Mouse (Mus musculus) MN1 (cell line): Measurements from ENCODE around the gene Mea1.

Source experiments
- DNase-seq: peaks from one replicate; pipeline ENCODE4 v3.0.0-alpha.2; 2016; ENCODE audit warnings: low spot score

Gene Mea1

DNA sequence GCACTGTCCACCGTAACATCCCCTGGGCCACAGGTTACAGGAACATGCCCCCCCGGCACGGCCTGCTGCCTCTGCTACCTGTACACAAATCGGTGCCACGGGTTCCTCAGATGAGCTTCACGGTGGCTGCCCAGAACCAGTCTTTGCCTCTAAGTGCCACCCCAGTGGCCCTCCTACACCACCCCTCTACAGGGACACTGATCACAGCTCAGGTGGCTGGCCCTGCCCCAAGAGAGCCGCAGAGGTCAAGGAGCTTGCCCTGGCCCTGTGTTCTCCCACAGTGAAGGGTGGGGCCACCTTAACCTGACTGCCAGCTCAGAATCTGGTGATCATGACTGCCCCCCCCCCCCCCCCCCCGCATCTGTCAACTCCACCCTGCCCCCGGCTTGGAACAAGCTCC is at the start of gene Mea1:
Mea1 (plus strand) TSS at position 378 of the 400 bp plus-strand sequence.
- DNase-seq: no peak

DNA sequence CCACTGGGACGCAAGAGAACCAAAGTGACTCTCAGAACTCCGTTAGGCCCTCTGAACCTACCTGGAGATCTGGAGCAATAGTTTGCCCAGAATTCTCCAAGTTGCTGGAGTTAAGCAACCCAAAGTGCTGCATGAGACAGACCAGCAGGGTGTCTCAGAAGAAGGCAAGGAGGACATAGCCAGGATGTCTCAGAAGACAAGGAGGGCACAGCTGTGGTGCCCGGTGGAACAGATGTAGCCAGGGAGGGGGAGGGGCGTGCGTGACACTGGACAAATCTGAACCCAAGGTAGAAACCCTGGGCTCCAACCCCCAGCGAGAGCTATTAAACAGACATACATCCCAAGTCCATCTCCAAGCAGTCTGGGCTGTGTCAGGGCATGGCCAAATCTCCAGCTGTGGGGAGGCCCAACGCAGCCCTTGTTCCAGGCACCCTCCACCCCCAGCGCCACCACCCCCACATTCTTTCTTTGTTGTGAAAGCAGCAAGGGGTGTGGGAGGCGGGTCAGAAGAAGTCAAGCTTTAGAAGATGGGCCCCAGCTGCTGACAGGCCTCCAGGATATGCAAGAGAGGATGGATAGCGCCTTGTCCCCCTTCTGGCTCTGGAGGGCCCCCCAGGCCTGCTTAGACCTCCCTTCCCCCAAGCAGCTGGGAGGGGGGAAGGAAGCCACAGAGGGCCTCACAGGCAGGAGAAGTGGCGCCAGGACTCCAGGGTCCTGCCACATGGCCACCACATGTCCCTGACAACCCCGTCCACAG is 48.7 kb upstream of the Mea1 start:
- peak; percentile 64 for DNase-seq

DNA sequence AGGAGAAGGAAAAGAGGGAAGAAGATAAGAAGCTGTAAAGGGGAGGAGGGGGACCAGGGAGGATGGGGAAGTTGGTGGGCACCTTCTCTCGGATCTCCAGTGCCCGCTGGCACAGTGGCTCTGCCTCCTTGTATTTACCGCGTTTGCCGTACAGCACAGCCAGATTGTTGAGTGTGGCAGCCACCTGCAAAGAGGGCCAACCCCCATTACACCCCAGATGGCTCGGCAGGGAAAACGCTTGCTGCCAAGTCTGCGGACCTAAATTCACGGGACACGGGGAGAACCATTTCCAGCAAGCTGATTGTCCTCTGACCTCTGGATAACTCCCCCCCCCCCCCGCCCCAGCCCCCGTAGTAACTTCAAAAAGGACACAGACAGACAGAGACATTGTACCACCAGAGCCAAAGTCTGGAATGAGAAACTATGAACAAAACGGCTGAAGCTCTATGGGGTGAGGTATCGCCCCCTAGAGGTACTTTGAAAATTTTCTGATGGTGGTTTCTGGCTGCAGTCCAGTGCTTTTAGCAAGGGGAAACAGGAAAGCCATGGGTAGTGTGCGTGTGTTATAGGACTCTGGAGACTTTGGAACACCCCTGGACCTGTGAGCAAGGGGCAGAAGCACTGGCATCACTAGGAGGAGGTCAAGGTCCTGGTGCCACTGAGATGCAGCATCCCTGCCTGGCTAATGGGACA is 41.6 kb upstream of the Mea1 start:
- peak; percentile 85 for DNase-seq

DNA sequence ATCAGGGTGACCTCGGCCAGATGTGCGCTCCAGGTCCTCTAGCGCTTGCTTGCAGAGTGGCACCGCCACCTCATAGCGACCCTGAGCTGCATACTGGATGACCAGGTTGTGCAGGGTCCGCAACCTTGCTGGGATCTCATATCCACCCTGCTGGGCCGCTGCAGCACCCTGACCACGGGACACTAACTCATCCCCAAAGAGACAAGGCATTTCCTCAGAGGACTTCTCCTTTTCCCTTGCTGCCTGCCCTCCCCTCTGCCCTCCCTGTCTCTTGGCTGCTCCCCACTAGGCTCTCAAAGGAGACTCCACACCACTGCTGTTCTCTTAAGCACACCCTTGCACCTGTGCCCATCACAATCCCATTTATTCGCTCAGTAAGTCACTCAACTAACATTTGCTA is 38.7 kb upstream of the Mea1 start:
- no peak for DNase-seq

DNA sequence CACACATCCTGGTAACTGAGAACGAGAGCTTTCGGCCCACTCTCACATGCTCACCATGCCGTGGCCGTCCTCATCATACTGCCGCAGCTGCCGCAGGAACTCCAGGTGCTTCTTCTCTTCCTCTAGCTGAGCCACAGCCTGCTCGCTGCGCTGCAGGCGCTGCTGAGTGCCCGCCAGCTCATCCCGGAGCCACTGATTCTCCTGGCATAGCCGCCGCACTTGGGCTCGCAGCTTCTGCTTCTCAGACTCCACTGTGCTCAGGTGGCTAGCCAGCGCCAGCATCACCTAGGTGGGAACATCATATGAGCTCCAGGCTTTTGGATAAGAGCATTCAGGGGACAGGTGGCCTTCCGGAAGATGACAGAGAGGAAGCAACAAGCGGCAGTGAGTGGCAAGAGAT is 36.5 kb upstream of the Mea1 start:
- no peak for DNase-seq

DNA sequence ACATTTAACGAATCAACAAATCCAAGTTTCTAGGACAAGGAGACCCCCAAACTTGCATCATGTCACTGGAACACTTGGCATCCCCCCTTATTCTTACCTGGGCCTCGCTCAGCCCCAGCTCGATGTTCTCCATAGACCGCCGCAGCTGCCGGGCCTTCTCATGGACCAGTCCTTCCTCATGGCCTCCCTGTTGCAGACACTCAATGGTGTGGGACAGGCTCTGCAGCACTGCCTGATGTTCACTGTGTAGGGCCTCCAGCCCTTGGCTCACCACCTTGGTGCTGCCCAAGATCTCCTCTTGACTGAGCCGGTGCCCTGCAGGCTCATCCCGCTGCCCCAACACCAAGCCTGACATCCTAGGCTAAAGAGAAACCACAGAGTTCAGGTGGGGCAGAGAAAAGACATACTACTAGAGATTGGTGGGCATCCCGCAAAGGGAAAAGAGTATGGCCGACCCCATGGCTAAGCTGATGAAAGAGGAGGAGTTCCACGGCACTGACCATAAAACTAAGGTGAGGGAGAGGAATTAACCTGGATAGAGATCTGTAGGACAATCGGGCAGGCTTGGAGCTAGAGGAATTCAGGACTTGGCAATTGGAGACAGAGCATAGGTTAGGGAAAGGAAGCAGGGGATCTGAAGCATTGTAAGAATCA is 34.3 kb upstream of the Mea1 start:
- no peak for DNase-seq

DNA sequence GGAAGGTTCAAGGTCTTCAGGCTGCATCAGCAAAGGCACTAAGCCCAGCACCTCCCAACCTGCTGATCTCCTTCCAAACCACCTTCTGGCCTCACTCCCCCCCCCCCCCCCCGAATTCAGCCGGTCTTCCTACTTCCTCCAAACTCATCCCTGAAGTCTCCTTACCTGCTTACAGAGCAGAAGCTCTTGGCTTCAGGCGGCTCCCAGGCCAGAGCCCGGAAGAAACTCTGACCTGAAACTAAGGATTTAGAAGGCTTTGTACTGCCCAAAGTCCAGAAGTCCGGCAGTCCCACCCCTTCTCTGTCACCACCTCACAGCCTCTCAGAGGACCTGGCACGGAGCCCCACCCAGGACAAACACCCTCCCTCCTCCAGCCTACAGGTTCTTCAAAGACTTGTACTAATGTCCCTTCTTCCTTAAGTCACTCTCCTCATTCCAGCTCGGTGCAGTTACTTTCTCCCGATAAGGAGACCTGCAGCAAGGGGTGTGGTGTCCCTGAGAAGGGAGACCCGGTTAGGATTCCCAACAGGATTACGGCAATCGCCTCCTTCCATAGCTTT is 33.6 kb upstream of the Mea1 start:
- DNase-seq: peak; percentile 55

DNA sequence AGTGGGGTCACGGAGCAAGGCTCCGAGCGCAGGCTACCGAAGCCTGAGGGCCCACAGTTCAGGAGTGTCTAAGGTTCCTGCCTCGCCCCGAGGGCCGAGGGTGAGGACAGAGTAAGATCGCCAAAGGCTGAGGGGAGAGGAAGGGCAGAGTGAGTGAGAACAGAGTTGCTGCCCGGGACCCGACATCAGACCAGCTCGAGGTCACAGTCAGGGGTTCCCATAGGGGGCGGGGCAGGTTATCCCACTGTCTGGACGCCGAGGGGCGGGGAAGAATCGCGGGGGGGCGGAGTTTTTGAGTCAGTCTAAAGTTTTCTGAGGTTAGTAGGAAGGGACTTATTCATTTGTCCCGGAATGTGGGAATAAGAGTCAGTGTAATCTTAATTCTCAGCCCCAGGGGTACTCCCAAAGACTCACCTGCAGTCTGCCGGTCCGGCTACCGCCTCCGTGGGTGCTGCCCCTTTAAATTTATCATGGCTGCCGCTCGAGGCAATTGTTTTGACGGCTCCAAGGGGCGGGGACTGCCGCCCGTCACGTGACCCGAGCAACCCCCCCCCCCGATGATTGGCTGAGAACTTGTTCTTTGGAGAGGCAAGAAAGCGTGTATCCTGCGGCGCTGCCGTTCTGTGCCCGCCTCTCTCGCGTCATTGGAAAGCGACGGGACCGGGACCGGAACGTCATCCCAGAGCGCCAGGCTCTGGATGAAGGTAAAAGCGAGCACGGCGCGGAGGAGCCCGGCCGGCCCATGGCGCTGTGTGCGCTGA is 32.9 kb upstream of the Mea1 start, which contains the start of the genes Klc4 and Mrpl2:
Klc4 (minus strand) TSS at position 462 of the 761 bp plus-strand sequence.
Mrpl2 (plus strand) TSS at position 669 of the 761 bp plus-strand sequence.
- peak; percentile 99 for DNase-seq

DNA sequence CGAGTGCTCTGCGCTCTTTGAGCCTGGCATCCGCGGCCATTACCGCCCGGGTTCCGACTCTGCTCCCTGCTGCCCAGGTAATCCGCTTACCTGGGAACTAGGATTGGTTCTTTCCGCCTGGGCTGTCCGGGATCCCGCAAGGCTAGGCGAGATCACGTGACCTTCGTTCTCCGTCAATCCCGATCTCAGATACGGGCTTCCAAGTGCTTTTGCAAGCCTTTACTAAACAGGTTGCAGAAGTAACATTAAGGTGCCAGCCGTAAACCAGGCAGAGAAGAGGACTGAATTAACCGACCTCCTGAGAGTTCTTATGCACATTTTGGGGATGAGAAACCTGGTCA is 32.3 kb upstream of the Mea1 start:
- no peak for DNase-seq

DNA sequence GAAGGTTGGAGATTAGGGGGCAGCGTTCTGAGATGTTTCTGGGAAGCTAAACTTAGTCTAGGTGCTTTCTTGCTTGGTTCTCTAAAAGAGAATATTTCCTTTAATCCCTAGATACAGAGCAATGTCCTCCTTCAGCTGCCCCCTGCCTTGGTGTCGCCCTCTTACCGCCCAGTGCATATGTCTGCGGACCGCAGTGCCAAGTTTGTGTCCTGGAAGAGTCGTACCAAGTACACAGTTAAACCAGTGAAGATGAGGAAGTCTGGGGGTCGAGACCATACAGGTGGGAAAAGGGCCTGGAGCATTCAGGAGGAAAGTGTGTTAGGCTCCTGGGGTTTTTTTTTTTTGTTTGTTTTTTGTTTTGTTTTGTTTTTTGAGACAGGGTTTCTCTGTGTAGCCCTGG is 31.3 kb upstream of the Mea1 start:
- DNase-seq: no peak

DNA sequence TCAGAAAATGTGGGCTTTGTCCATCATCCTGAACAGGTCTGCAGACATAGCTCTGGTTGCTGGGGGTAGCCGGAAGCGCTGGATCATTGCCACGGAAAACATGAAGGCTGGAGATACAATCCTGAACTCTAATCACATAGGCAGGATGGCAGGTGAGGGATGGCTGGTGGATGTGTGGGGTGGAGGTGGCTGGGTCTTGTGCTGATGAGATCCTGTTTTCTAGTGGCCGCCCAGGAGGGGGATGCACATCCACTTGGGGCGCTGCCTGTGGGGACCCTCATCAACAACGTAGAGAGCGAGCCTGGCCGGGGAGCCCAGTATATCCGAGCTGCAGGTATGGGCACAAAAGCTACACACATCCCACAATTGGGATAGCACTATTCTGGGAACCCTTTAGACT is 30.2 kb upstream of the Mea1 start:
- no peak for DNase-seq

DNA sequence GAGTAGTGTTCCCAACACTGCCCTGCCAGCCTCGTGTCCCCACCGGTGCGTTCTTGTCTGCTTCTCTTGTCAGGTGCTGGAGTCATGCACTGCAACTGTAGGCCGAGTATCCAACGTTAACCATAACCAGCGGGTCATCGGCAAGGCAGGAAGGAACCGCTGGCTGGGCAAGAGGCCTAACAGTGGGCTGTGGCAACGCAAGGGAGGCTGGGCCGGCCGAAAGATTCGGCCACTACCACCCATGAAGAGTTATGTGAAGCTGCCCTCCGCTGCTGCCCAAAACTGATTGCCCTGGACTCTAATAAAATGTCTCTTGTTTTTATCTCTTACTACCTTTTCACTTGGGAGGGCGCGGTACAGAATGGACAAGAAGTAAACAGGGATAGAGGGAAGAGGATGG is 28.8 kb upstream of the Mea1 start:
- no peak for DNase-seq

DNA sequence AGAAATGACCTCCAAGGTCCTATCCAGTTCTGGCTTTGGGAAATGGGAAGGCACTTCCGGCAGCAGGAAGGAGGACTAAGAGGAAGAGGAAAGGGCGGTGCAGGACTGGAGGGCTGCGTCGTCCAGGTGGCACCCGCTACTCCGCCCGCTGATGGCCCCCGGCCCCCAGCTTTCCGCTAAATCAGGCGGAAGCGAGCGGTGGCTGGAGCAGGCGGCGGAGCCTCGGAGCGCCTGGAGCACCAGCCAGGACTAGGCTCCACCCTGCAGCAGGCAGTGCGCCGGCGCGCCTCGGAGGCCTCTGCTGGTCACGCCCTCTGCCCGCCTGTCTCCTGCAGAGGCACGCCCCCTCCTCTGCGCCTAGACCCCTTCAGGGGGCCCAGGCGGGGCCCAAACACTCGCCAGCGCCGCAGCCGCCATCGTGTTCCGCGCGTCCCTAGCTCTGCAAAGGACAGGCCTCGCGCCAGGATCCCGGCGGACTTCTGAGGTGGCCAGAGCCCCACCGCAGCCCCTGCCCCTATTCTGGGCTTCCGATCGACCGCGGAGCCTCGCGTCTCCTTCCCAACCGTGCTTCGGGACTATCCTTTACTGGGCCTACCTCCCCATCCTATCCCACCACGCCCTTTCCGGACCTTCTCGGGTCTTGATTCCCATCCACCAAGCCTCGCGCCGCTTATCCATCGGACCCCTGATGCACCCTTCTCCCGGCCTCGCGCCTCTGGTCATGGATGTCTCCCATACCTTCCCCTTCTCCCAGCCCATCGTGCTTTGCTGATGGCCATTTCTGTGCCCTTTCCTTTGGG is 28.2 kb upstream of the Mea1 start, which contains the start of gene Cul7:
Cul7 (plus strand) TSS at position 106 of the 800 bp plus-strand sequence.
- DNase-seq: peak; percentile 95

DNA sequence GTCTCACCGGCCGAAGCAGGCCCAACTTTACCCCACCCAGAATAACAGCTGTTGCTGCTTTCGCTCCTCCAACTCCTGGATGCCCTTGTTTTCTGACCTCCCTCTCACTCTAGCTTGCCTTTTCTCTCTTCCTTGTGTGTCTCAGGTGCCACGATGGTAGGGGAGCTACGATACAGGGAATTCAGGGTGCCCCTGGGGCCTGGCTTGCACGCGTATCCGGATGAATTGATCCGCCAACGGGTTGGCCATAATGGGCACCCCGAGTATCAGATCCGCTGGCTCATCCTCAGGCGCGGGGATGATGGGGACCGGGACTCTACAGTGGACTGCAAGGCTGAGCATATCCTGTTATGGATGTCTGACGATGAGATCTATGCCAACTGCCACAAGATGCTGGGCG is 27.3 kb upstream of the Mea1 start:
- DNase-seq: no peak

DNA sequence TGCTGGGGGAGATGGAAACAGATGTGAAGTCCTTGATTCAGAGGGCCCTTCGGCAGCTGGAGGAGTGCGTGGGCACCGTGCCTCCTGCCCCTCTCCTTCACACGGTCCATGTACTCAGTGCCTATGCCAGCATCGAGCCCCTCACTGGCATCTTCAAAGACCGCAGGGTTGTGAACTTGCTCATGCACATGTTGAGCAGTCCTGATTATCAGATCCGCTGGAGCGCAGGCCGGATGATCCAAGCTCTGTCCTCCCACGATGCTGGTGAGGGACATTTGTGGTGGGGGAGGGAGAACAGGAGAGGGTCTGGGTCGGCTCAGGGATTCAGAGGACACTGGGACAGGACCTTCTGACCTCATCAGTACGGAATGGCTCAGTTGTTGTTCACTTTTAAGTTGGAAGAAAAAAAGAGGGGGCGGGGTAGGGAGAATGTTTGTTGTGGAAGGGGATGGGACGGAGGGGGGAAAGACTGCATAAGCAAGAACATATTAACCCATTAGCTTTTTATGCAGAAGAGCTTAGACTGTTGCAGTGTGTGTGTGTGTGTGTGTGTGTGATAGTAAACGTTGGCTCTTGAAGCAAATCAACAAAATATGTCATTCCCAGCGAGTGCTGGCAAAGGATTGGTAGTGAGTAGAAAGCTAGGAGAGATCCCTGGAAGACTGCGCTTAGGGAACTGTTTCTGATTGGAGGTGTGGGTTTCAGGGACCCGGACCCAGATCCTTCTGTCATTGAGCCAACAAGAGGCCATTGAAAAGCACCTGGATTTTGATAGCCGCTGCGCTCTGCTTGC is 26.6 kb upstream of the Mea1 start:
- DNase-seq: no peak

DNA sequence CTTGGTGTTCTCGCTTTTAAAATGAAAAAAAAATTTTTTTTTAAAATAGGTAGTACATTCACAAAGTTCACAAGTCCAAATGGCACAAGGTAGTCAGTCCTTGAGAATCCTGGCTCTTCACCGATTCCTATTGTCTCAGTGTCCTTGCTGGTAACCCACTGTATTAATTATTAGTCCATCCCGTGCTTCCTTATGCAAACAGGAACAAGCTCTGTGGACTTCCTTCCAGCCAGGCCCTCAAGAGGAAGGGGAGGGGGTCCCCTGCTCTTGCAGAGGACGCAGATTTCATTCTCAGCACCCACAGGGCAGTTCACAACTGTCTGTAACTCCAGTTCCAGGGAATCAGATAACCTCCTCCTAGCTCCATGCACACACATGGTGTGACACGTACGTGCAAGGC is 22.5 kb upstream of the Mea1 start:
- no peak for DNase-seq

DNA sequence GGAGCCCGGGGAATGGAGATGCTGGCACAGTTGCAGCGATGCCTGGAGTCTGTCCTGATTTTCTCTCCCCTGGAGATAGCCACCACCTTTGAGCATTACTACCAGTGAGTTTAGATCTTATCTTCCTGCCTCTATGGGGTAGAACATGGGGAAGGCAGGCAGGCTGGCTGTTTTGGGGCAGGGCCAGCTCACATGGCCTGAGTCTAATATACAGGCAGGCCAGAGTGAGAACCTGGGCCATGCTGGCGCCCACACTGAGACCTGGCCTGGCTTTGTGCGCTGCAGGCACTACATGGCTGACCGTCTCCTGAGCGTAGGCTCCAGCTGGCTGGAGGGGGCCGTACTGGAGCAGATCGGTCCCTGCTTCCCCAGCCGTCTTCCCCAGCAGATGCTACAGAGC is 17.2 kb upstream of the Mea1 start:
- peak; percentile 67 for DNase-seq

DNA sequence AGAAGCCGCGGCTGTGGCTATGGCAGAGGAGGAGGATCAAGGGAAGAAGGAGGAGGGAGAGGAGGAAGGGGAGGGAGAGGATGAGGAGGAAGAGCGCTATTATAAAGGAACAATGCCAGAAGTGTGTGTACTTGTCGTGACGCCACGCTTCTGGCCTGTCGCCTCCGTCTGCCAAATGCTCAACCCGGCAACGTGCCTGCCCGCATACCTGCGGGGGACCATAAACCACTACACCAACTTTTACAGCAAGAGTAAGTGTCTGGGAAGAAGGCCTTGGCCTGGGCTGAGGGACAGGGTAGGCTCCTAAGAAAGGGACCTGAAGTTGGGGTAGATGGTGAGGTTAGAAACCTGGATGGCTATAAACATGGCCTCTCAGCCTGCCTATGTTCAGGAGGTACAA is 16.6 kb upstream of the Mea1 start:
- no peak for DNase-seq

DNA sequence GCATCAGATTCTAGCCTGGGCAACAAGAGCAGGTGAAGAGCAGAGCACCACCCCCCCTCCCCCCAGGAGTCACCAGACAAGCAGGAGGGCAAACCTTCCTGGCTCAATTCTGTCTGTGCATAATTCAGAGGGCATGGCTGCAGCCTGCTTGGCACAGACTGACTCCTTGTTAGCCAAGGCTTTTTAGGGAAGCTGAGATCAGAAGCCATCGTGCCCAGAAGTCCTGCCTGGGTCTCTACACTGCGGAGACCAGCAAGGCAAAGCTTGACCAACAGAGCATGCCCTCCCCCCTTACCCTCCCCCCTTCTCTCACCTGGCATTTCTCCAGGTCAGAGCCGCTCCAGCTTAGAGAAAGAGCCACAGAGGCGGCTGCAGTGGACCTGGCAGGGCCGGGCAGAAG is 15.9 kb upstream of the Mea1 start:
- peak; percentile 50 for DNase-seq

DNA sequence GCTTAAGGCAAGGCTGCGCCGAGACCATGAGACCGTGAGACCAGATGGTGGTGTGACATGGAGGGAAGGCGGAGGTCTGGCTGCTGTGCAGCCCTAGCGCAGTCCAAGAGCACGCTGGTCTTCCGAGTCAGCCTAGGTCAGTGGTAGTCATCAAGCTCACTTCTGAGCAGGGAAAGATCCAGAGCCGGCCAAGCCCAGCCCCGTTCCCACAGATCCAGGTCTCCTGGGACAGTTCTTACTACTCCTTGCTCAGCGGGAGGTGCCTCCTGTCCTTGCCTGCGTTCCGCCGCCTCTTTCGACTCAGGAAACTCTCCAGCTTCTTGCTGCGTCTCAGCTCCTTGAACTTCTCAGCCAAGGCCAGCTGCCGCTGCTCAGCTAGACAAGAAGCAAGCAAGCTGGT is 10.9 kb upstream of the Mea1 start:
- no peak for DNase-seq
